Comparison of ENCODE assay signal across 29 mouse cellular contexts in the genomic region with DNA sequence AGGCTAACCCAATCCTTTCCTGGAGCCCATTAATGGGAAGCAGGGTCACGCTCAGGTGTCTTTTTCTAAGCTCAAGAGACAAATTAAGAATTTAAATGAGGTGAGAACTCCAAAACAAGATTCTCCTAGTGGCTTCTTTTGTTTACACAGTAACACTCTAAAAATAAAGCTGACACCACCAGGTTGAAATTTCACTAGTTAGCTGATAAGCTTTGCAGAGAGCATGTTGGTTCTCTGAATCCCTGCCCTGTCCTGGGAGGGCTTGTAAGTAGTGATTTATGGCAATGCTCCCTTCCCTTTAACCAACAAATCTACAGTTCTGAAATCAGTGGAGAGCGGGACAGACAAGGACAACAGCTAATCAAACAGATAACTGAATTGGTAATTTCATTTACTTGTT.
DNase-seq lines count a peak whose midpoint lies in the region; ATAC-seq lines count a peak whose summit lies in the region.
"Had no signal": no experiment of that assay in that cellular context is flagged by ENCODE, and none has a peak within 500 bp of the region (broad histone marks: within the 10 kb centered on the region; RNA-seq: fewer than 3 reads in every experiment).

No protein-coding gene starts in this region.

- H3K36me3 ChIP-seq in heart, embryonic 14.5 days (ENCODE audit: control insufficient read depth, insufficient read depth, low read length) = no peaks in the 10 kb centered on the region
- no peaks in the 10 kb centered on the region for H3K36me3 ChIP-seq in heart, embryonic 11.5 days (ENCODE audit: control insufficient read depth, insufficient read depth, low read length)
- H3K36me3 ChIP-seq in midbrain, embryonic 11.5 days (ENCODE audit: control insufficient read depth, insufficient read depth, low read length) = no peaks in the 10 kb centered on the region
- no peaks in the 10 kb centered on the region for H3K36me3 ChIP-seq in midbrain, embryonic 14.5 days (ENCODE audit: control insufficient read depth, insufficient read depth, low read length)
- H3K36me3 ChIP-seq: embryonic facial prominence, embryonic 10.5 days; embryonic facial prominence, embryonic 13.5 days; forebrain, embryonic 12.5 days; forebrain, embryonic 15.5 days; G1E had no signal

- no peak overlapping the region for H3K27ac ChIP-seq in heart, embryonic 14.5 days (replicated peaks in 1 of 2; ENCODE audit: control insufficient read depth in 1 of 2, insufficient read depth in 1 of 2, low read depth in 2 of 2, low read length in 2 of 2)
- H3K27ac ChIP-seq in heart, embryonic 11.5 days (ENCODE audit: low read depth, low read length) = no peak overlapping the region
- no peak overlapping the region for H3K27ac ChIP-seq in midbrain, embryonic 11.5 days (ENCODE audit: low read depth, low read length)
- no peak overlapping the region for H3K27ac ChIP-seq in midbrain, embryonic 14.5 days (replicated peaks; ENCODE audit: low read depth, low read length)
- H3K27ac ChIP-seq: embryonic facial prominence, embryonic 10.5 days; embryonic facial prominence, embryonic 13.5 days; forebrain, embryonic 12.5 days; forebrain, embryonic 15.5 days; hindbrain, embryonic 14.5 days; hindbrain, postnatal 0 days had no signal

- H3K4me1 ChIP-seq in heart, embryonic 14.5 days (ENCODE audit: control insufficient read depth in 2 of 2, insufficient read depth in 2 of 2, low read length in 2 of 2) = peaks cover 0 to 3% of the 10 kb centered on the region in 2 experiments; a peak in 1 of 4 replicates
- H3K4me1 ChIP-seq in heart, embryonic 11.5 days (ENCODE audit: control insufficient read depth, insufficient read depth, low read length) = no peaks in the 10 kb centered on the region
- H3K4me1 ChIP-seq in midbrain, embryonic 11.5 days (ENCODE audit: control insufficient read depth, insufficient read depth, low read length) = no peaks in the 10 kb centered on the region
- 0 out of 2 replicates have a peak, but pooled peaks cover 4% of the 10 kb centered on the region for H3K4me1 ChIP-seq in midbrain, embryonic 14.5 days (ENCODE audit: control insufficient read depth, insufficient read depth, low read length)
- H3K4me1 ChIP-seq: embryonic facial prominence, embryonic 10.5 days had no signal

- no peak overlapping the region for H3K4me3 ChIP-seq in heart, embryonic 14.5 days (ENCODE audit: control insufficient read depth in 1 of 2, insufficient read depth in 1 of 2, low read depth in 1 of 2, low read length in 2 of 2)
- no peak overlapping the region for H3K4me3 ChIP-seq in heart, embryonic 11.5 days (ENCODE audit: low read depth, low read length)
- H3K4me3 ChIP-seq in midbrain, embryonic 11.5 days (ENCODE audit: low read depth, low read length) = no peak overlapping the region
- no peak overlapping the region for H3K4me3 ChIP-seq in midbrain, embryonic 14.5 days (replicated peaks; ENCODE audit: low read depth, low read length)
- H3K4me3 ChIP-seq: embryonic facial prominence, embryonic 10.5 days; embryonic facial prominence, embryonic 13.5 days; erythroblast, embryonic 14.5 days; forebrain, embryonic 12.5 days; forebrain, embryonic 15.5 days had no signal

- H3K9ac ChIP-seq in heart, embryonic 14.5 days (ENCODE audit: low read length) = no peak overlapping the region
- H3K9ac ChIP-seq in heart, embryonic 11.5 days (ENCODE audit: low read depth, low read length) = no peak overlapping the region
- no peak overlapping the region for H3K9ac ChIP-seq in midbrain, embryonic 11.5 days (ENCODE audit: low read length)
- H3K9ac ChIP-seq in midbrain, embryonic 14.5 days (replicated peaks; ENCODE audit: low read length) = no peak overlapping the region
- H3K9ac ChIP-seq: embryonic facial prominence, embryonic 13.5 days; forebrain, embryonic 12.5 days; forebrain, embryonic 15.5 days; hindbrain, embryonic 14.5 days had no signal

- WGBS in heart, embryonic 14.5 days = 12% methylated on average over 2 of the region's 2 CpGs
- 13% methylated on average over 2 of the region's 2 CpGs for WGBS in heart, embryonic 11.5 days (ENCODE audit: insufficient replicate concordance)
- WGBS in midbrain, embryonic 11.5 days = 46% methylated on average over 2 of the region's 2 CpGs
- 58% methylated on average over 2 of the region's 2 CpGs for WGBS in midbrain, embryonic 14.5 days

- ATAC-seq in heart, embryonic 14.5 days (ENCODE audit: insufficient number of reproducible peaks, insufficient read depth, low FRiP score, low read depth) = no peak
- ATAC-seq in heart, embryonic 11.5 days (replicated peaks; ENCODE audit: insufficient number of reproducible peaks, low FRiP score, low TSS enrichment) = no peak
- ATAC-seq in midbrain, embryonic 11.5 days (ENCODE audit: low FRiP score) = no peak
- ATAC-seq in midbrain, embryonic 14.5 days (ENCODE audit: low FRiP score, low TSS enrichment) = no peak
- ATAC-seq: forebrain, embryonic 15.5 days; hindbrain, postnatal 0 days; inflammation-experienced regulatory T-cells, adult 6 months; intestine, embryonic 16.5 days; Patski had no signal

- no peaks in the 10 kb centered on the region for H3K27me3 ChIP-seq in heart, embryonic 14.5 days (ENCODE audit: control insufficient read depth, insufficient read depth, low read length)
- H3K27me3 ChIP-seq in heart, embryonic 11.5 days (ENCODE audit: control insufficient read depth, insufficient read depth, low read length) = no peaks in the 10 kb centered on the region
- no peaks in the 10 kb centered on the region for H3K27me3 ChIP-seq in midbrain, embryonic 11.5 days (ENCODE audit: control insufficient read depth, insufficient read depth, low read length)
- no peaks in the 10 kb centered on the region for H3K27me3 ChIP-seq in midbrain, embryonic 14.5 days (ENCODE audit: control insufficient read depth, insufficient read depth, low read length)
- H3K27me3 ChIP-seq: CH12.LX; embryonic facial prominence, embryonic 13.5 days; forebrain, embryonic 12.5 days; forebrain, embryonic 15.5 days had no signal

- intact Hi-C loops in left cerebral cortex, postnatal 25 days (cut with DNase I) = no loop called here

- DNase-seq in embryo, embryonic 9.5 days (ENCODE audit: extremely low spot score) = peak; percentile 9
- DNase-seq in embryo, embryonic 10.5 days (ENCODE audit: low spot score) = no peak
- DNase-seq in midbrain, embryonic 11.5 days (ENCODE audit: low spot score, missing footprints) = peak; percentile 79
- DNase-seq in midbrain, embryonic 14.5 days = no peak
- no peak for DNase-seq in left cerebral cortex, postnatal 25 days (ENCODE audit: low spot score in 2 of 2)
- DNase-seq: adrenal gland, adult 2 months; adrenal gland, postnatal 14 days; B cell, adult 2 months; cerebellum, adult 11 months; cerebellum, adult 2 months; cerebellum, adult 9-11 months; cerebellum, postnatal 25 days; gastrocnemius, postnatal 25 days; heart, postnatal 4 days; kidney, adult 18-20 months had no signal

- H3K4me2 ChIP-seq in heart, embryonic 14.5 days (ENCODE audit: low read length) = 0 out of 2 replicates have a peak overlapping the region, but pooled peaks have one; percentile 32
- H3K4me2 ChIP-seq in heart, embryonic 11.5 days = no peak overlapping the region
- no peak overlapping the region for H3K4me2 ChIP-seq in midbrain, embryonic 11.5 days
- H3K4me2 ChIP-seq in midbrain, embryonic 14.5 days (ENCODE audit: low read length) = no peak overlapping the region
- H3K4me2 ChIP-seq: embryonic facial prominence, embryonic 13.5 days; forebrain, embryonic 12.5 days; forebrain, embryonic 15.5 days; hindbrain, embryonic 14.5 days had no signal

- H3K9me3 ChIP-seq in heart, embryonic 14.5 days (ENCODE audit: control insufficient read depth, low read length) = no peaks in the 10 kb centered on the region
- no peaks in the 10 kb centered on the region for H3K9me3 ChIP-seq in heart, embryonic 11.5 days (replicated peaks; ENCODE audit: control insufficient read depth, low read length)
- no peaks in the 10 kb centered on the region for H3K9me3 ChIP-seq in midbrain, embryonic 11.5 days (ENCODE audit: control insufficient read depth, low read length)
- no peaks in the 10 kb centered on the region for H3K9me3 ChIP-seq in midbrain, embryonic 14.5 days (ENCODE audit: control insufficient read depth, low read length)
- H3K9me3 ChIP-seq: embryonic facial prominence, embryonic 10.5 days; embryonic facial prominence, embryonic 13.5 days; forebrain, embryonic 12.5 days; forebrain, embryonic 15.5 days; G1E had no signal

Comparison
In these comparisons a context has a peak if more than half of its experiments do, and no peak if none do; other contexts are left out.
1. DNase-seq: peak in embryo, embryonic 9.5 days (single experiment) and midbrain, embryonic 11.5 days (single experiment); none in embryo, embryonic 10.5 days (single experiment), midbrain, embryonic 14.5 days (single experiment) and left cerebral cortex, postnatal 25 days (0 of 2).